Mouse (Mus musculus): ENCODE measurements around the gene Zfp759. TPM values are rescaled to one million over a fixed set of nuclear protein-coding genes. Genes with fewer than 3 reads are reported as not detected.
"Not testable (repeated sequence)": the region's sequence is repeated elsewhere in the genome, so short reads cannot be mapped to it uniquely, and the experiment has no call there.

Zfp759 gene
- 0.57 TPM in 1 of 2 replicates, not detected in the other for polyA plus RNA-seq (2011; ENCODE audit: insufficient read depth, insufficient read length, low replicate concordance, missing spikeins)

DNA sequence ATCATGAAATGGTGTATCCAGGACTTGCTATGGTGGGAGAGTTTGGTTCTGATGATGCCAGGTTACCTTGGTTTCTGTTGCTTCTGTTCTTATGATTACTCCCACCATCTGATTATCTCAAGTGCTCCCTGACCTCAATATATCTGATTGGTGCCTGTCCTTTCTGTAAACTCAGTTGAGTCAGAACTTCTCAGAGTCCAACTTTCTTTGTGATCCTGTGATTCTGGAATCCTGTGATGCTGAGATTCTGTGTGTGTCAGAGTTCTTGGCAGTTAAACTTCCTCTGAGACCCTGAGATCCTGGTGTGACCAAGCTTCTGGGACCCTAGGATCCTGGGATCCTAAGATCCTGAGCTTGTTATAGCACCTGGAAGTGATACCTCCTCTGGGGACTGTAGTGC lies at the start of gene Zfp759:
Zfp759 (plus strand) TSS at position 301 of the 400 bp plus-strand sequence.
- not testable (repeated sequence) for H3K4me3 ChIP-seq (replicated peaks; ENCODE audit: control insufficient read depth, low read depth, low read length); H3K27ac ChIP-seq (ENCODE audit: control insufficient read depth, insufficient read depth, low read depth, low read length, poor library complexity)

DNA sequence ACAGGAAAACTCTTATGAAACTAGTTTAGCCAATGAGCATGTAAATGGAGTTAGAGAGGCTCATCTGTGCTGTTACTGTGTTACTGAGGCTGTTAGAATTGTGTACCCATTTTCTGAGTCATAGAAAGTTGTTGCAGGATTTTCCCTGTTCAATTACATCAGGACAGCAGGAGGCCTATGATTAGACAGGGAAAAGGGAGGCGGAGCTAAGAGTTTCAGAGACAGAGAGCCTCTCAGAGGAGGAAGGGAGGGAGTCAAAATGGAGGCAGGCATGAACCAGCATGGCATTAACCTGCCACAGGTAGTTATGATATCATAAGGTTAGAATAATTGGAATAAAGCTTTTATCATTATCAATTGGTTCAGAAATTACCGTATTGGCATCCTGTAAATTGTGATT lies 48.7 kb upstream of the Zfp759 start:
- WGBS: 78% methylated on average over 2 of the region's 2 CpGs
- Histone ChIP-seq H3K27ac (ENCODE audit: control insufficient read depth, insufficient read depth, low read depth, low read length, poor library complexity) (no peak overlapping the region), H3K4me3 (replicated peaks; ENCODE audit: control insufficient read depth, low read depth, low read length) (no peak overlapping the region), H3K4me1 (ENCODE audit: control insufficient read depth, insufficient read depth, low read length) (no peaks in the 10 kb centered on the region)
- TF ChIP-seq CTCF (IDR thresholded peaks at IDR 0.05; ENCODE audit: control insufficient read depth, insufficient read depth, low read length) (no peak), POLR2A (IDR thresholded peaks at IDR 0.05; ENCODE audit: borderline replicate concordance, control insufficient read depth, low read depth, low read length) (no peak)

More for the DNA sequence above, at the start of gene Zfp759:
- not testable (repeated sequence) for H3K4me1 ChIP-seq (ENCODE audit: control insufficient read depth, insufficient read depth, low read length)

DNA sequence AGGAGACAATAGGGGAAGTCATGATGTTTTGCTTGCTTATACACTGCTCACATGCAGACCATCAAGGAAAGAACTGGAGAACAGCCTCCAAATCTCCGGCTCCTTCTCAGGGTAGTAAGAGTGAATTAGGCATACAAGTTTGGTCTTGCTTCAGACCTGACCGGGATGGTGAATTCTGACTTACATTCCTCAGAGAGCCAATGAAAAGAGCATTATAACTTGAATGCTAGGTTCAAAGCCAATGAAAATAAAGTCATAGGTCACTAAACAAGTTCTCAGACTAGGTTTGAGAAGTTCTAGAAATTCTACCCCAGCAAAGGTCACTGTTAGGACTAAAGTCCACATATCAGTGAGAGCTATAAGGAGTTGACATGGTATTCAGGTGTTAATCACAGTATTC lies 44.2 kb upstream of the Zfp759 start:
- Histone ChIP-seq H3K4me1 (ENCODE audit: control insufficient read depth, insufficient read depth, low read length) (no peaks in the 10 kb centered on the region; the same call in 1 of the 2 replicates), H3K4me3 (replicated peaks; ENCODE audit: control insufficient read depth, low read depth, low read length) (no peak overlapping the region), H3K27ac (ENCODE audit: control insufficient read depth, insufficient read depth, low read depth, low read length, poor library complexity) (no peak overlapping the region)
- TF ChIP-seq CTCF (IDR thresholded peaks at IDR 0.05; ENCODE audit: control insufficient read depth, insufficient read depth, low read length) (no peak), POLR2A (IDR thresholded peaks at IDR 0.05; ENCODE audit: borderline replicate concordance, control insufficient read depth, low read depth, low read length) (no peak)
- WGBS: 88% methylated on average over 2 of the region's 2 CpGs

DNA sequence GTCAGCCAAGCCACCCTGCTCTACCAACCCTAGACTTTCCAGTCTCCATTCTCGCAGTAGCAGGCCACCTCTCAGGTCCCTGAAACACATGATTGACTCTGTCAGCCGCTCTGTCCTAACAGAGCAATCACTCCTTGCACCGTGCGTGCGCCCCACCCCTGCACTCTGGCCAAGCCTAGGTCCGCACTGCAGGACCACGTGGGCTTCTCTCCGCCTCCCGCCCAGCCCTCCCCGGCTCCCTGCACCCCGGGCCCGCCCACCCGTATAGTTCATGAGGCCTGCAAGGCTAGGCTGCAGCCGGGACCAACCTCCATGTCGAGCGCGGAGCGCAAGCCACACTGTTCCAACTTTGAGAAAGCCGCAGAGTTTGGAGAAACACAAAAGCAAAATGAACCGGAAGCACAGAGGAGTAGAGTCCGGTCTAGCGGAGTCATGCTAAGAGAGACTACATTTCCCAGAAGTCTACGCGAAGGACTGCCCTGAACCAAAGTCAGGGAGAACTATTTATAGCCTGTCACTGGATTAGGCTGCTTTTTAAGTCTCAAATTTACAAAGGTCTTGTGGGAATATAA lies 40.2 kb upstream of the Zfp759 start:
- peak overlapping the region; percentile 37 for H3K27ac ChIP-seq (ENCODE audit: control insufficient read depth, insufficient read depth, low read depth, low read length, poor library complexity)
- peak; percentile 51; the same call in 1 of the 2 replicates for TF ChIP-seq POLR2A (IDR thresholded peaks at IDR 0.05; ENCODE audit: borderline replicate concordance, control insufficient read depth, low read depth, low read length)
- TF ChIP-seq CTCF (IDR thresholded peaks at IDR 0.05; ENCODE audit: control insufficient read depth, insufficient read depth, low read length): no peak
- H3K4me1 ChIP-seq (ENCODE audit: control insufficient read depth, insufficient read depth, low read length): no peaks in the 10 kb centered on the region; the same call in 1 of the 2 replicates
- WGBS: 1% methylated on average over 24 of the region's 24 CpGs
- peak overlapping the region; percentile 73 for H3K4me3 ChIP-seq (replicated peaks; ENCODE audit: control insufficient read depth, low read depth, low read length)

DNA sequence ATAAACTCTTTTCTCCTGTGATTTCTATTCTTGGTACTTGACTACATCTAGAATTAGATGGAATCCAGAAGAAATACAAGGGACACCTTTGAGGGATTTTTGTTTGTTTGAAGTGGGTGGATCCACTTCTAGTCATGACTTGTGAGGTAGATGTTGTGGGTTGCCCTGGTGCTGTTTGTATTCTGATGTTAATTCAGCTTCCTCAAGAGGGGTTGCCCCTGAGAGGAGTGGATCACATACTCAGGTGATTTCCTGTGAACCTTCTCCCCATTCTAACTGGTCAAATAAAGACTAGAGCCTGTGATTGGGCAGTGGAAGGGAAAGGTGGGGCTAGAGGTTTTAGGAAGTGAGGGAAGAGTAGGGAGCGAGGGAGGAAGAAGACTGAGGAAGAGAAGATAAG lies 39.5 kb upstream of the Zfp759 start:
- Histone ChIP-seq H3K4me3 (replicated peaks; ENCODE audit: control insufficient read depth, low read depth, low read length) (no peak overlapping the region), H3K27ac (ENCODE audit: control insufficient read depth, insufficient read depth, low read depth, low read length, poor library complexity) (no peak overlapping the region), H3K4me1 (ENCODE audit: control insufficient read depth, insufficient read depth, low read length) (no peaks in the 10 kb centered on the region; the same call in 1 of the 2 replicates)
- TF ChIP-seq POLR2A (IDR thresholded peaks at IDR 0.05; ENCODE audit: borderline replicate concordance, control insufficient read depth, low read depth, low read length): no peak
- TF ChIP-seq CTCF (IDR thresholded peaks at IDR 0.05; ENCODE audit: control insufficient read depth, insufficient read depth, low read length): no peak
- 50% methylated on average over 1 of the region's 1 CpGs for WGBS

DNA sequence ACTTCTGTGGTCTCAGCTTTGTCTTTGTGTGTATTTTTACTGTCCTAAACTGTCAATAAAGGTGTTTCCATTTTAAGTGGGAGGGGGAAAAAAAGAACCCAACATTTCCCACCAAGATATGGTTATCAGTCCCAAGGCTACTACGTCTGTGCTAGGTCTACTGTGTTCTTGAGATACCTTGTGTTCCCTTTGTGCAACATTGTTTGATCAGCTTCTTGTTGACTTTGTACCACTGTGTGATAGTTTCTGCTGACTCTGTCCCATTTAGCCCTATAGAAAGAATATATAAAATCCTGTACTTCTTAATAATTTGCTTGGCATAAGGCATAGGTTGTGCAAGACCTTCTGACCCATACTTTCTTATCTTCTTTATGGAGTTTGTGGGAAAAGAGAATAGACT lies 31.3 kb upstream of the Zfp759 start:
- Histone ChIP-seq H3K4me3 (replicated peaks; ENCODE audit: control insufficient read depth, low read depth, low read length) (no peak overlapping the region), H3K27ac (ENCODE audit: control insufficient read depth, insufficient read depth, low read depth, low read length, poor library complexity) (no peak overlapping the region), H3K4me1 (ENCODE audit: control insufficient read depth, insufficient read depth, low read length) (no peaks in the 10 kb centered on the region)
- WGBS: 66% methylated on average over 1 of the region's 1 CpGs
- TF ChIP-seq CTCF (IDR thresholded peaks at IDR 0.05; ENCODE audit: control insufficient read depth, insufficient read depth, low read length) (no peak), POLR2A (IDR thresholded peaks at IDR 0.05; ENCODE audit: borderline replicate concordance, control insufficient read depth, low read depth, low read length) (no peak)

DNA sequence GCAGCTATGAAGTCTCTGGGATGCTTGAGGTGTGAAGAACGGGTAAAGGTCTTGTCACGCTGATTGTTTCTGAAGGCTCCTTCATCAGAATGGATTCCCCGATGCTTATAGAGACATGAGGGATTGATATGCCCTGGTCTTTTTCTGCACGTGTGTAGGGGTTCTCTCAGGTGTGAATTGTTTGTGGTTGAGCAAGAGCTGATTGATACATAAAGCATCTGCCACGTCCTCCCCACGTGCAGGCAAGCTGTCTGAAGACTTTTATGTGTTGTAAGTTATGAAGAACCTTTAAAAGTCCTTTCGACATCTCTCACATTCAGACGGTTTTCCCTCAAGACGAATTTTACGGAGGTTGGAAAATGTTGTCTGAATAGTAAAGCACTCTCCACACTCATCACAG lies 23.6 kb upstream of the Zfp759 start, which contains the start of gene Zfp708:
Zfp708 (minus strand) TSS at position 101 of the 400 bp plus-strand sequence.
- Histone ChIP-seq H3K4me1 (ENCODE audit: control insufficient read depth, insufficient read depth, low read length) (no peaks in the 10 kb centered on the region), H3K27ac (ENCODE audit: control insufficient read depth, insufficient read depth, low read depth, low read length, poor library complexity) (no peak within 1 kb of the TSS), H3K4me3 (replicated peaks; ENCODE audit: control insufficient read depth, low read depth, low read length) (no peak within 1 kb of the TSS)
- no peak for TF ChIP-seq CTCF (IDR thresholded peaks at IDR 0.05; ENCODE audit: control insufficient read depth, insufficient read depth, low read length)
- TF ChIP-seq POLR2A (IDR thresholded peaks at IDR 0.05; ENCODE audit: borderline replicate concordance, control insufficient read depth, low read depth, low read length): no peak
- WGBS: 81% methylated on average over 10 of the region's 10 CpGs

DNA sequence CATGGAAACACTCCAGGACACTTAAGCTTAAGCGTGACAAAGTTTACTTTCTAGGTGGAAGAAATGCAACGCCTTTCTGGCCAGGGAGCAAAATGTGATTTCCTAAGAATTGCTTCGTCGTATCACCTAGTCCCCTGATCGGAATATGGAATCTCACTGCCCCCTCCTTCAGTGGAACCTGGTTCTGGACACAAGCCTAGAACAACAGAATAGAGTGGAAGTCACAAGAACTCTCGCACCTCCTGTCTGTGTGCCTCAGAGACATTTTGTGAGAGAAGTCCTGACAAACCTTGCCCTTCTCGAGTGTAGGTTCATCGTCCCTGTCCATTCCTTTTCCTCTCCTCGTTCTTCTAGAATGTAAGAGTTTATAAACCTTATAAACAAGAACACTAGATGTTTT lies 13.8 kb upstream of the Zfp759 start:
- 50% methylated on average over 9 of the region's 9 CpGs for WGBS
- H3K4me1 ChIP-seq (ENCODE audit: control insufficient read depth, insufficient read depth, low read length): 0 out of 2 replicates have a peak, but pooled peaks cover 1% of the 10 kb centered on the region
- H3K27ac ChIP-seq (ENCODE audit: control insufficient read depth, insufficient read depth, low read depth, low read length, poor library complexity): no peak overlapping the region
- H3K4me3 ChIP-seq (replicated peaks; ENCODE audit: control insufficient read depth, low read depth, low read length): peak overlapping the region; percentile 24
- no peak for TF ChIP-seq POLR2A (IDR thresholded peaks at IDR 0.05; ENCODE audit: borderline replicate concordance, control insufficient read depth, low read depth, low read length)
- no peak for TF ChIP-seq CTCF (IDR thresholded peaks at IDR 0.05; ENCODE audit: control insufficient read depth, insufficient read depth, low read length)
